Mouse (Mus musculus) cerebellum, adult 2 months (tissue): Measurements from ENCODE around the gene Stk10.

ENCODE experiments used
- CTCF ChIP-seq: fragments of 200-500 bp; IDR thresholded peaks from 2 replicates; pipeline ENCODE4 v1.5.1; 2011; ENCODE audit warnings: low read depth, mild to moderate bottlenecking, control low read depth, low read length, moderate library complexity, borderline replicate concordance; ENCODE audit not compliant: insufficient read depth
- POLR2A ChIP-seq: fragments of 200-500 bp; IDR thresholded peaks from 2 replicates; pipeline ENCODE4 v1.6.1; 2011; ENCODE audit warnings: low read length, control low read depth, borderline replicate concordance; ENCODE audit not compliant: insufficient read depth

GRCm38 (mm10) chr11:32615561-32615960 lies 82.5 kb downstream of the Stk10 start:
- TF ChIP-seq CTCF, result no peak
- no peak for TF ChIP-seq POLR2A
